Mouse (Mus musculus) left cerebral cortex, postnatal 10 days (tissue): ENCODE measurements at regions not wholly inside any gene's neighbourhood (a gene's known extent, or its start where the extent isn't known, plus 50 kb on each side); places are given as distances from the start of the nearest gene placed in this dataset.
A peak's percentile ranks its signal among the peaks of the same experiment; 100 is the strongest.

Experiments
- DNase-seq, 2 experiments: peaks; one replicate each; pipeline ENCODE4 v3.0.0; 2021 to 2022; ENCODE audit warnings: low spot score in 2 of 2, mixed read lengths in 1 of 2; ENCODE audit errors: extremely low spot score in 1 of 2
- intact Hi-C: fragments of 180-260 bp; cut with DNase I; formaldehyde crosslinking; loops from one replicate; pipeline ENCODE4 v1.15.1; 2025

GRCm38 (mm10) chr6:4396808-4397207, 107.8 kb upstream of the Col1a2 start:
- intact Hi-C loops = no loop called here
- DNase-seq = no peak

GRCm38 (mm10) chr6:4397695-4398598, 106.7 kb upstream of the Col1a2 start:
- intact Hi-C loops = no loop called here
- peak; percentile 49 to 69 for DNase-seq

DNA sequence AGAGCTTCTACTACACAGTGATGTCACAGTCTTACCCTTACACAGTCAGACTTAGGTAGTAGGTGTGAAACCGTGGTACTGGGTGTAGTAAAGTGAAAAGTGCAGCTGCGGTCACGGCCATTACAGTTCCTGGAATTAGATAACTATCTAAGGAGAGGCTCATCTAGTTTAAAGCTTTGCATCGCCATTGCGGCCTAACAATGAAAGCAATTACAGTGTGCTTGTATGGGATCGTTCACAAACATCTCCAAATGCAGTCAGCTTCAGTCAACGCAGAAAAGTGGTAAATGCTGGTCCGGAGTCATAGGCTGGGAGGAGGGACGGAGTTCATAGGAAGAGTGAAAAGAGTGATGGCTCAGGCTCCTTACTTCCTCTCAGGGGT, 106.0 kb upstream of the Col1a2 start:
- DNase-seq = no peak
- intact Hi-C loops = no loop called here

DNA sequence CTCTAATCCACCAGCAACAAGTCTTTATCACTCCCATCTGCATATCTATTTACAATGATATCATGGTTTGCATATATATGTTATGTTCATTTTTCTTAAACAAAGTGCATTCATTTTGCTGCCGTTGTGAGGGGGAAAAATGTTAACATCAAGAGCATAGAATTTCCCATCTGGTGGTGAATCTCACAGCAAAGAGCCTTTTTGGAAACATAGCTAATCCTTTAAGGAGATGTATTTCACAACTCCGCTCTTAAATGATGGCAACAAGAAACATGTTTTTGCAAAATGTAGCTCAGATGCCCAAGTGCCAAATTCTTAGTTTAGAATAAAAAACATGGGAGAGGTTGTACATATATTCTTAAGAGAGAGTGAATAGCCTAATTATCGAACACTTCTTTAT, 99.3 kb upstream of the Col1a2 start:
- no peak for DNase-seq
- intact Hi-C loops = no loop called here

- DNase-seq = no peak
- intact Hi-C loops = loop anchor here (2.0 kb wide), 1 partner anchor 137 kb away; no protein-coding TSS in a partner anchor
These were observed 96.9 kb upstream of the Col1a2 start for GRCm38 (mm10) chr6:4407748-4408147.

GRCm38 (mm10) chr6:4413201-4413600, 91.4 kb upstream of the Col1a2 start:
- intact Hi-C loops = loop anchor here (10.0 kb wide), 1 partner anchor 702 kb away; no protein-coding TSS in a partner anchor
- no peak for DNase-seq

- peak in 1 of 2 experiments; percentile 54 for DNase-seq
- intact Hi-C loops = loop anchor here (10.0 kb wide), 1 partner anchor 701 kb away; no protein-coding TSS in a partner anchor
These were observed 90.4 kb upstream of the Col1a2 start for GRCm38 (mm10) chr6:4414166-4414565.

- intact Hi-C loops = loop anchor here (10.0 kb wide), 1 partner anchor 700 kb away; no protein-coding TSS in a partner anchor
- DNase-seq = no peak
These were observed 89.4 kb upstream of the Col1a2 start for GRCm38 (mm10) chr6:4415206-4415605.

GRCm38 (mm10) chr6:4417247-4417709, 87.3 kb upstream of the Col1a2 start:
- intact Hi-C loops = loop anchor here (10.0 kb wide), 1 partner anchor 698 kb away; no protein-coding TSS in a partner anchor
- peak in 1 of 2 experiments; percentile 34 for DNase-seq

DNA sequence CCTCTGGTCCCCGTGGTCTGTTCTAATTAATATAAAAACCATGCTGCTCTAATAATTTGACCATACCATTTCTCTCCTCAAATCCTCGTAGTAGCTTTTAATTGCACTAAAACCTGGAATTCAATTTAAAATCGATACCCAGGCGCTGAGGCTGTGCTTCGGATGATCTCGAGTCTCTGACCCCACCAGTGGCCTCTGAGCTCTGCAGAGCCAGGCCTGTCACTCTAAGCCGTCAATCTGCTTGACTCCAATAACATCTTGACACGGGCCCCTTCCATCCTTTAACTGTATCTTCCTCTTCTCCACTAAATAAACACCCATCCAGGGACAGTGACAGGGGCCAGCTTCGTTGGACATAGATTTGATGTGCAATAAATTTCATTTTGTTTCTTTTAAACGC, 86.2 kb upstream of the Col1a2 start:
- intact Hi-C loops = loop anchor here (10.0 kb wide), 1 partner anchor 696 kb away; no protein-coding TSS in a partner anchor
- no peak for DNase-seq

DNA sequence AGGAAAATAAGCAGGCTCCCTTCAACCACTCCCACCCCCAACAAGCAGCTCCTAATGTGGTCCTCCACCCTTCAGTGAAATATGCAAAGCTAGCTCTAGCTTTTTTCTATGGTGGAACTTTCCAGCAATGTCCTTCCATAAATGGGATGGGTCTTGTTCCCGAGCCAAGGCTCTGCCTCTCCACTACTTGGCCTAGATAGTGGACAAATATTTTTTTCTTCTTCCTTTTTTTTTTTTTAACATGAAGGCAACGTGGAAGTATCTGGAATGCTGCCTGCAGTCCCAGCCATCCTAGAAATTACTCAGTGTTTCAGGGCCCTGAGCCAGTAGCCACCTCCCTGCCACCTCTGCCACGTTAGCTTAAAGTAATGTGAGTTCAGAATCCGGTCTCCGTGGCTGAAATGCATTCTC, 85.7 kb upstream of the Col1a2 start:
- intact Hi-C loops = loop anchor here (10.0 kb wide), 1 partner anchor 696 kb away; no protein-coding TSS in a partner anchor
- DNase-seq = peak in 1 of 2 experiments; percentile 43

- no peak for DNase-seq
- intact Hi-C loops = no loop called here
These were observed 83.1 kb upstream of the Col1a2 start for GRCm38 (mm10) chr6:4421466-4421865.

DNA sequence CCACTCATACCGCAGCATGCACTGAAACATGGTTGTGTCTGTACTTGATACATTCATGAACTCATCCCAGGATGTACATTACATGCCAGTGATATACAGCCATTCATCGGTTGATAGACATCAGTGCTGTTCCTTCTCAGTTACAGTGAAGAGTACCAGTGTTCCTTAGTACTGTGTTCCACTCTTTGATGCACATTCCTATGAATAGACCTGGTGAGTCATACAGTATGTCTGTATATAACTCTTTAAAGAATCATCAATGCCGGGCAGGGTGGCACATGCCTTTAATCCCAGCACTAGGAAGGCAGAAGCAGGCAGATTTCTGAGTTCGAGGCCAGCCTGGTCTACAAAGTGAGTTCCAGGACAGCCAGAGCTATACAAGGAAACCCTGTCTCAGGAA, 77.5 kb upstream of the Col1a2 start:
- intact Hi-C loops = no loop called here
- DNase-seq = no peak

- intact Hi-C loops = no loop called here
- no peak for DNase-seq
These were observed 73.8 kb upstream of the Col1a2 start for GRCm38 (mm10) chr6:4430704-4431310.

GRCm38 (mm10) chr6:4432192-4432591, 72.4 kb upstream of the Col1a2 start:
- intact Hi-C loops = no loop called here
- no peak for DNase-seq

GRCm38 (mm10) chr6:4436439-4436838, 68.2 kb upstream of the Col1a2 start:
- intact Hi-C loops = no loop called here
- no peak for DNase-seq

GRCm38 (mm10) chr6:4436874-4437273, 67.7 kb upstream of the Col1a2 start:
- no peak for DNase-seq
- intact Hi-C loops = no loop called here

DNA sequence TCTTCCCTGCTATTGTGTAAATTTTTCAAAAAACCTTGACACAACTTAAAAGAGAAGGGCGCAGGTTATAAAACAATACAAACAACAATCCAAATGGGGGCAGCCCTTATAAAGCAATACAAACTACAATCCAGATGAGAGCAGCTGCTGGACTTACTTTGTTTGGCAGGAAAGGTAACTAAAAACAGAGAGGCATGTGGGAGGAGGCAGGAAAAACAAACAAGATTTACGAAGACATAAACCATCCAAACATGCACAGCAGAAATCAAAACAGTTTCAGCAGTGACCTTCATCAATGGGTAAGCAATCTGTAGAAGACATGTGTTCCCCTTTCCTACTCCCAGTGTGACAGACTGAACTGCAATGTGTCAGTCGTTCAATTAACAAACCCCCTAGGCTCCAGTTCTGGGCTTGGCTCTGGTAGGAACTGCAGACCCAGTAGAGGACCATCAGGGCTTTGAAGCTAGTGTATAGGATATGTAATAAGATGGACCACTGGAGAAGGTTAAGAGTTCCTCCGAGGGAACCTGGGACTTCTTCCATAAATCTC, 62.9 kb upstream of the Col1a2 start:
- no peak for DNase-seq
- intact Hi-C loops = no loop called here

DNA sequence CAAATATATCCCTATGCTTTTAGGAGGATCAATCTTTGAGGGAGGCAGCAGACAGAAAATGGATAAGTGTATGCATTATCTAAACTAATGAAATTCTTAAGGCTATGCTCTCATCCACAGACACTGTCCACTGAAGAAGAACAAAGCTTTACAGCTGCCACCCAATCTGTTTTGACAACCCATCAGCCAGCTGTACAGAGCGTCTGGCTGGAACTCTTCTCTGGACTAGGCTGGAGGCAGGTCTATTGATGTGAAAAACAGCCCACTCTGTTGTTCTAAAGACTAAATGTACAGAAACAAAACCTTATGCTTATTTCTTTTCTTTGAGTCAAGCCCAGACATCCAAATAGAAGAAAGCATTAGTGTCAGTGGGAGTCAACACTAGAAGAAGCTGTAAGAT, 58.7 kb upstream of the Col1a2 start:
- intact Hi-C loops = no loop called here

More for the DNA sequence above, 58.7 kb upstream of the Col1a2 start:
- no peak for DNase-seq
